Mouse (Mus musculus) small intestine, adult 2 months (tissue): Measurements from ENCODE around the gene Dguok. TPM values are rescaled to one million over a fixed set of nuclear protein-coding genes. Genes with fewer than 3 reads are reported as not detected.
A peak's percentile ranks its signal among the peaks of the same experiment; 100 is the strongest.

ENCODE experiments used
- H3K27ac ChIP-seq: fragments of 200-500 bp; 2 replicates; pipeline ENCODE4 v1.5.1; 2012; ENCODE audit warnings: low read depth, low read length, control low read depth, inconsistent platforms; ENCODE audit not compliant: insufficient read depth
- H3K27me3 ChIP-seq: fragments of 200-500 bp; 2 replicates; pipeline ENCODE4 v1.6.1; 2012; ENCODE audit warnings: mild to moderate bottlenecking, moderate library complexity, low read length, inconsistent platforms; ENCODE audit not compliant: control insufficient read depth, insufficient read depth
- H3K36me3 ChIP-seq: fragments of 200-500 bp; 2 replicates; pipeline ENCODE4 v1.6.1; 2012; ENCODE audit warnings: mild to moderate bottlenecking, low read length, control low read depth, inconsistent platforms; ENCODE audit not compliant: control insufficient read depth, insufficient read depth
- H3K4me1 ChIP-seq: fragments of 200-500 bp; 2 replicates; pipeline ENCODE4 v1.6.1; 2012; ENCODE audit warnings: low read length, inconsistent platforms, mixed read lengths; ENCODE audit not compliant: control insufficient read depth, insufficient read depth, insufficient read length
- H3K4me3 ChIP-seq: fragments of 200-500 bp; 2 replicates; pipeline ENCODE4 v1.5.1; 2012; ENCODE audit warnings: low read depth, mild to moderate bottlenecking, control low read depth, inconsistent platforms, low read length, moderate library complexity
- CTCF ChIP-seq: fragments of 200-500 bp; IDR thresholded peaks from 2 replicates; pipeline ENCODE4 v1.5.1; 2012; ENCODE audit warnings: low read depth, mild to moderate bottlenecking, control low read depth, inconsistent platforms, low read length, moderate library complexity, mixed read lengths; ENCODE audit not compliant: insufficient replicate concordance, insufficient read length; ENCODE audit errors: extremely low read depth
- POLR2A ChIP-seq: fragments of 200-500 bp; IDR thresholded peaks from 2 replicates; pipeline ENCODE4 v1.6.1; 2012; ENCODE audit warnings: low read depth, mild to moderate bottlenecking, control low read depth, inconsistent platforms, low read length, moderate library complexity
- WGBS: fragments of 180-500 bp; shearing (Covaris S2); methylation state at CpG from one replicate; pipeline ENCODE4 v1.1.7; 2018; 5-methylcytosine and 5-hydroxymethylcytosine counted together
- polyA plus RNA-seq: library from polyadenylated mRNA; depleted of rRNA; stranded (reverse); fragments of >200 nt; gene quantifications from 2 replicates; pipeline ENCODE4 v1.2.3, GENCODE M21; 2012

The Dguok gene
- polyA plus RNA-seq, 1 experiment, result 19.7 TPM

- no peaks in the 10 kb centered on the region for H3K36me3 ChIP-seq
- 42% methylated on average over 9 of the region's 9 CpGs for whole genome bisulfite sequencing
- TF ChIP-seq POLR2A (no peak), CTCF (no peak)
- H3K4me3 ChIP-seq, result no peak overlapping the region
- H3K4me1 ChIP-seq, result peaks cover 4% of the 10 kb centered on the region
- no peak overlapping the region for H3K27ac ChIP-seq
- no peaks in the 10 kb centered on the region for H3K27me3 ChIP-seq
Observed at GRCm38 (mm10) chr6:83473240-83473639, 33.5 kb downstream of the Dguok start.

DNA sequence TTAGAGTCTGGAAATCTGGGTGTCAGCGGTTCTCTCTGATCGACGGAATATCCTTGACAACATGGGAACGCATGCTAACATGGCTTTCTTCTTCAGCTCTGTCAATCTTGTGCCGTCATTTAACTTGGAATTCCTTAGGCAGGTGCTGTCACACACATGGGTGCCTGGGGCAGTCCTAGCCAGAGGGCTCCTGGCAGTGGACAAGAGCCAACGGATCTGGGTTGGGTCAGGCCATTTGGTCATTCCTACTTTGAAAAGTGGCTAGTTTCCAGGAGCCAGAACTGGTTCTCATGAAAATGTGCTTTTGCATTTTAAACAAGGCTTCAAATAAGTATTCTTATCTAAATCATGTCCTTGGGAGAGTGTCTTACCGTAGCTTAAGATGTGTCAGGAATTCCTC is 35.0 kb downstream of the Dguok start:
- Histone ChIP-seq H3K27ac (no peak overlapping the region), H3K27me3 (no peaks in the 10 kb centered on the region), H3K4me3 (no peak overlapping the region), H3K36me3 (no peaks in the 10 kb centered on the region), H3K4me1 (peaks cover 4% of the 10 kb centered on the region)
- no peak for TF ChIP-seq POLR2A
- no peak for TF ChIP-seq CTCF
- 91% methylated on average over 7 of the region's 7 CpGs for WGBS

DNA sequence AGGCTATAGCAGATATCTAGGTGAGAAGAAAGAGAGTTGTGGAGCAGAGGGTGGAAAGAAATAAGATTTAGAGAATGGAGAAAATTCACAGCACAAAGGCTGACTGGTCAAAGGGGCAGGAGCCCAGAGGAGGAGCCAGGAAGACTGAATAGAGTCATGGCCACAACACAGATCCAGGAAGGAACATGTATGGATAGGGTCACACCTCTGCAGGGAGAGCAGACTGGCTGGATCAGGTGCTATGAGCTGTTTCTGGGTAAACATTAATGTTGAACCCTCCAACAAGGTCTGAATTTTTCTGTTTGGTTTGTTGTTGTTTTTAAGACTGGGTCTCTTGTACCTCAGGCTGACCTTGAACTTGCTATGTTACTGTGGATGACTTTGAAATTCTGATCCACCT is 42.8 kb downstream of the Dguok start:
- no peak for TF ChIP-seq POLR2A
- TF ChIP-seq CTCF, result no peak
- Histone ChIP-seq H3K4me3 (no peak overlapping the region), H3K27ac (no peak overlapping the region), H3K27me3 (no peaks in the 10 kb centered on the region), H3K36me3 (no peaks in the 10 kb centered on the region), H3K4me1 (peaks cover 8% of the 10 kb centered on the region)

GRCm38 (mm10) chr6:83459034-83459644 is 47.6 kb downstream of the Dguok start, which contains the start of gene Tet3:
Gene Tet3, minus strand, starts transcription at chr6:83459084.
- no peaks in the 10 kb centered on the region for H3K27me3 ChIP-seq
- no peak within 1 kb of the TSS for H3K4me3 ChIP-seq
- 41% methylated on average over 4 of the region's 4 CpGs for WGBS
- peak within 1 kb of the TSS; percentile 81; the same call in 1 of the 2 replicates for H3K27ac ChIP-seq
- peaks cover 26% of the 10 kb centered on the region for H3K4me1 ChIP-seq
- TF ChIP-seq CTCF (no peak), POLR2A (no peak)
- no peaks in the 10 kb centered on the region; the same call in 1 of the 2 replicates for H3K36me3 ChIP-seq

GRCm38 (mm10) chr6:83456984-83457810 is 49.6 kb downstream of the Dguok start:
- Histone ChIP-seq H3K27me3 (no peaks in the 10 kb centered on the region), H3K4me1 (peaks cover 37% of the 10 kb centered on the region), H3K27ac (peak overlapping the region; percentile 81), H3K36me3 (no peaks in the 10 kb centered on the region; the same call in 1 of the 2 replicates), H3K4me3 (peak overlapping the region; percentile 87)
- WGBS, result 5% methylated on average over 33 of the region's 33 CpGs
- TF ChIP-seq POLR2A (no peak), CTCF (no peak)

GRCm38 (mm10) chr6:83456131-83456983 is 50.4 kb downstream of the Dguok start:
- Histone ChIP-seq H3K27me3 (no peaks in the 10 kb centered on the region), H3K27ac (peak overlapping the region; percentile 81), H3K4me1 (peaks cover 37% of the 10 kb centered on the region), H3K36me3 (no peaks in the 10 kb centered on the region; the same call in 1 of the 2 replicates), H3K4me3 (peak overlapping the region; percentile 87)
- TF ChIP-seq CTCF, result no peak
- no peak; the same call in 1 of the 2 replicates for TF ChIP-seq POLR2A
- WGBS, result under 1% methylated on average over 92 of the region's 105 CpGs
